Mouse (Mus musculus): ENCODE measurements around the gene Kcnh5. TPM values are rescaled to one million over a fixed set of nuclear protein-coding genes. Genes with fewer than 3 reads are reported as not detected.

Gene Kcnh5
- polyA plus RNA-seq, 1 experiment from 2014 or later = not detected

- no peak for DNase-seq (ENCODE audit: low spot score)
These were observed 210.9 kb downstream of the Kcnh5 start for GRCm38 (mm10) chr12:74966266-74966665.

- DNase-seq (ENCODE audit: low spot score) = no peak
These were observed 224.5 kb downstream of the Kcnh5 start for GRCm38 (mm10) chr12:74952661-74953060.

GRCm38 (mm10) chr12:74951124-74952115, 225.7 kb downstream of the Kcnh5 start:
- DNase-seq (ENCODE audit: low spot score) = no peak

- no peak for DNase-seq (ENCODE audit: low spot score)
These were observed 275.8 kb downstream of the Kcnh5 start for GRCm38 (mm10) chr12:74901331-74901730.

- no peak for DNase-seq (ENCODE audit: low spot score)
These were observed 276.4 kb downstream of the Kcnh5 start for GRCm38 (mm10) chr12:74900777-74901176.

- no peak for DNase-seq (ENCODE audit: low spot score)
These were observed 278.1 kb downstream of the Kcnh5 start for GRCm38 (mm10) chr12:74899055-74899454.

- DNase-seq (ENCODE audit: low spot score) = no peak
These were observed 278.9 kb downstream of the Kcnh5 start for GRCm38 (mm10) chr12:74898211-74898610.

GRCm38 (mm10) chr12:74894870-74895423, 282.2 kb downstream of the Kcnh5 start:
- DNase-seq (ENCODE audit: low spot score) = no peak

GRCm38 (mm10) chr12:74889419-74889818, 287.7 kb downstream of the Kcnh5 start:
- no peak for DNase-seq (ENCODE audit: low spot score)

GRCm38 (mm10) chr12:74887064-74887463, 290.1 kb downstream of the Kcnh5 start:
- no peak for DNase-seq (ENCODE audit: low spot score)

GRCm38 (mm10) chr12:74881344-74881743, 295.8 kb downstream of the Kcnh5 start:
- DNase-seq (ENCODE audit: low spot score) = no peak

GRCm38 (mm10) chr12:74855666-74856065, 321.5 kb downstream of the Kcnh5 start:
- no peak for DNase-seq (ENCODE audit: low spot score)

- DNase-seq (ENCODE audit: low spot score) = no peak
These were observed 322.9 kb downstream of the Kcnh5 start for GRCm38 (mm10) chr12:74854263-74854662.

- DNase-seq (ENCODE audit: low spot score) = no peak
These were observed 326.8 kb downstream of the Kcnh5 start for GRCm38 (mm10) chr12:74850323-74850722.

- DNase-seq (ENCODE audit: low spot score) = no peak
These were observed 327.2 kb downstream of the Kcnh5 start for GRCm38 (mm10) chr12:74849912-74850311.

GRCm38 (mm10) chr12:74848611-74849347, 328.4 kb downstream of the Kcnh5 start:
- no peak for DNase-seq (ENCODE audit: low spot score)

Other genes with a start within 250 kb of the Kcnh5 start
- 9.0 and 10.8 TPM in 2 replicates for gene Rhoj, start 131.0 kb upstream of the Kcnh5 start, polyA plus RNA-seq (2015; fragmentation: Nextera tagmentation; extraction: Ambion mirVana)
- gene Gphb5, start 239.4 kb upstream of the Kcnh5 start, polyA plus RNA-seq (2015; fragmentation: Nextera tagmentation; extraction: Ambion mirVana) = 0.08 TPM in 2 replicates